Mouse (Mus musculus) stomach, embryonic 14.5 days (tissue): ENCODE measurements at regions not wholly inside any gene's neighbourhood (a gene's known extent, or its start where the extent isn't known, plus 50 kb on each side); places are given as distances from the start of the nearest gene placed in this dataset. TPM values are rescaled to one million over a fixed set of nuclear protein-coding genes. Genes with fewer than 3 reads are reported as not detected.

Source experiments
- ATAC-seq: fragments of 200-750 bp; cut with Nextera tagmentation; 2 replicates; pipeline ENCODE4 v1.8.0; 2017; ENCODE audit warnings: low read depth, moderate TSS enrichment; ENCODE audit not compliant: insufficient number of reproducible peaks, insufficient read depth, low FRiP score
- H3K27ac ChIP-seq: fragments of 300-500 bp; sonication (generic); 2 replicates; pipeline ENCODE4 v1.5.1; 2014; ENCODE audit warnings: mild to moderate bottlenecking, low read length, moderate library complexity, mixed read lengths
- H3K27me3 ChIP-seq: fragments of 300-500 bp; sonication (generic); 2 replicates; pipeline ENCODE4 v1.6.1; 2014; ENCODE audit warnings: low read length, control low read depth, mixed read lengths; ENCODE audit not compliant: control insufficient read depth, insufficient read depth
- H3K36me3 ChIP-seq: fragments of 300-500 bp; sonication (generic); 2 replicates; pipeline ENCODE4 v1.6.1; 2014; ENCODE audit warnings: mild to moderate bottlenecking, control low read depth, low read length, moderate library complexity, mixed read lengths; ENCODE audit not compliant: control insufficient read depth, insufficient read depth
- H3K4me1 ChIP-seq: fragments of 300-500 bp; sonication (generic); 2 replicates; pipeline ENCODE4 v1.6.1; 2014; ENCODE audit warnings: low read length, control low read depth, mixed read lengths; ENCODE audit not compliant: control insufficient read depth, insufficient read depth
- H3K4me2 ChIP-seq: fragments of 300-500 bp; sonication (generic); replicated peaks from 2 replicates; pipeline ENCODE4 v1.6.1; 2014; ENCODE audit warnings: low read depth, low read length, control low read depth
- H3K4me3 ChIP-seq: fragments of 300-500 bp; sonication (generic); 2 replicates; pipeline ENCODE4 v1.5.1; 2014; ENCODE audit warnings: low read depth, low read length, control low read depth
- H3K9ac ChIP-seq: fragments of 300-500 bp; sonication (generic); replicated peaks from 2 replicates; pipeline ENCODE4 v1.6.1; 2014; ENCODE audit warnings: low read depth, mild to moderate bottlenecking, control low read depth, low read length, moderate library complexity, mixed read lengths
- H3K9me3 ChIP-seq: fragments of 300-500 bp; sonication (generic); 2 replicates; pipeline ENCODE4 v1.6.1; 2016; ENCODE audit warnings: low read depth, low read length, control low read depth; ENCODE audit not compliant: control insufficient read depth
- WGBS: fragments of 180-500 bp; shearing (Covaris S2); extraction: QIAGEN DNeasy Blood & Tissue Kit; methylation state at CpG from one replicate; pipeline ENCODE4 v1.1.7; 2014; 5-methylcytosine and 5-hydroxymethylcytosine counted together
- microRNA-seq: library from miRNA; unstranded; fragments of <30 nt; microRNA quantifications from one replicate; pipeline ENCODE4, GENCODE M21; 2016

DNA sequence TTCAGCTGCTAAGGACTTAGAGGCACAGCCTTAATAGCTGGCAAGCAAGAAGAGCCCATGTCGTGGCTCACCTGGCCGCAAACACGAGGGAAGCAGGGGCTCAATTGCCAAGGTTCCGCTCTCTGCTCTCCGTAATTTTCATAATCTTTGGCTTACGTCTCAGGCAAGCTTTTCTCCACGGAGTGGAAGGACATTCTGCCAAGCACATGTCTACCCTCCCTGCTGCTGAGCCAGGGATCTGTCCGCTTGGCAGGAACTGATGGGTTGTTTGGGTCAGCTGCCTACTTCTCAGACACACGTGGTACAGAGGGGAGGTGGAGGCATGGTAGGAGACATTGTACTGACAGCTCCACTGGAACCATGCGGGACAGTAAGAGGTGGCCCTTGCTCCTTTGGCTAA lies 61.7 kb upstream of the Zbtb40 start:
- Histone ChIP-seq H3K4me3 (no peak overlapping the region), H3K36me3 (no peaks in the 10 kb centered on the region), H3K4me1 (no peaks in the 10 kb centered on the region), H3K27me3 (no peaks in the 10 kb centered on the region), H3K27ac (no peak overlapping the region), H3K9ac (no peak overlapping the region), H3K9me3 (no peaks in the 10 kb centered on the region), H3K4me2 (no peak overlapping the region)
- 76% methylated on average over 10 of the region's 10 CpGs for WGBS
- no peak for ATAC-seq

DNA sequence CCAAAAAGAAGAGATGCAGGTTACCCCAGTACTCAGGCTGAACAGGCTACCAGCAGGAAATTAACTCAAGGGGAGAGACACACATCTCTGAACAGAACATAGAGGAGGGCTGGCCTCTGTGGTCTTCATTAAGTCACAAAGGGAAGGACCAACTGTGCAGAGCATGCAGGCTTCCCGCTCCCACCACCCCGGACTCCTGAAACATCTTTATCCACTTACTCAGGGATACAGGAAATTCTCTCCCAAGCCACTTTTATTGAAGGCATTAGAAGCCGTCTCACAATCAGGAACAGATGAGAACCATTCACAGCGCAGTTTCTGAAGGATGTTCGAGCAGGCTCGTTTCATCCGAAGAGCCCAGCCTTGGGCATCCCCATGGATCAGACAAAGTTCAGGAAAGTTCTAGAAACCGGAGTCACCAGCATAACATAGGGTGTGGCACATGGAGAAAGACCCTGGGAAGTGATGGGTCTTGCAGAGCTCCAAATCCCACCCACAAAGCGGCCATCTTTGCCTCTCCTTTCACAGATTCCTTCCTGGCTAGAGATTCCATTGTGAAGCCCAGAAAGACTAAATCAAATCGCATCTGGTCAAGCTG lies 55.9 kb upstream of the Zbtb40 start:
- no peak overlapping the region for H3K4me3 ChIP-seq
- WGBS: 88% methylated on average over 10 of the region's 10 CpGs
- no peaks in the 10 kb centered on the region for H3K4me1 ChIP-seq
- no peak overlapping the region for H3K27ac ChIP-seq
- no peaks in the 10 kb centered on the region for H3K27me3 ChIP-seq
- H3K9ac ChIP-seq: no peak overlapping the region
- H3K4me2 ChIP-seq: no peak overlapping the region
- ATAC-seq: no peak
- no peaks in the 10 kb centered on the region for H3K36me3 ChIP-seq
- no peaks in the 10 kb centered on the region for H3K9me3 ChIP-seq

GRCm38 (mm10) chr4:137101169-137101568 lies 52.6 kb upstream of the Zbtb40 start:
- no peak overlapping the region for H3K9ac ChIP-seq
- H3K4me3 ChIP-seq: no peak overlapping the region
- ATAC-seq: no peak
- H3K4me2 ChIP-seq: no peak overlapping the region
- H3K27me3 ChIP-seq: no peaks in the 10 kb centered on the region
- no peaks in the 10 kb centered on the region for H3K36me3 ChIP-seq
- no peaks in the 10 kb centered on the region for H3K9me3 ChIP-seq
- H3K27ac ChIP-seq: no peak overlapping the region
- WGBS: 82% methylated on average over 12 of the region's 12 CpGs
- H3K4me1 ChIP-seq: no peaks in the 10 kb centered on the region

- Histone ChIP-seq H3K4me3 (no peak overlapping the region), H3K27me3 (no peaks in the 10 kb centered on the region), H3K4me2 (no peak overlapping the region), H3K9me3 (no peaks in the 10 kb centered on the region), H3K36me3 (no peaks in the 10 kb centered on the region), H3K9ac (no peak overlapping the region), H3K27ac (no peak overlapping the region), H3K4me1 (no peaks in the 10 kb centered on the region)
- ATAC-seq: no peak
- 91% methylated on average over 4 of the region's 4 CpGs for WGBS
These were observed 52.2 kb upstream of the Zbtb40 start for GRCm38 (mm10) chr4:137100756-137101155.

Small RNA genes lying in the stretch of these regions (microRNA-seq; reads per million reads assigned to microRNA genes)
- gene Gm23263 (not detected), gene Gm25399 (not detected)
